Mouse (Mus musculus) c-Kit-negative CD71-positive TER-119-positive erythroid progenitor cells, embryonic 14.5 days (primary cell): Measurements from ENCODE around the gene Ctf1.
A peak's percentile ranks its signal among the peaks of the same experiment; 100 is the strongest.
"Not testable (repeated sequence)": the region's sequence is repeated elsewhere in the genome, so short reads cannot be mapped to it uniquely, and the experiment has no call there.

ENCODE experiments used
- DNase-seq: peaks from one replicate; pipeline ENCODE4 v3.0.0-alpha.2; 2013; ENCODE audit warnings: low read depth, low spot score

The Ctf1 gene

GRCm38 (mm10) chr7:127732066-127732465 is 19.5 kb downstream of the Ctf1 start, which contains the start of gene Ctf2:
Gene Ctf2, minus strand, starts transcription at chr7:127732166.
- not testable (repeated sequence) for DNase-seq

- no peak for DNase-seq
Measured at GRCm38 (mm10) chr7:127744366-127745045, 32.0 kb downstream of the Ctf1 start, which contains the start of gene Fbxl19. Gene Fbxl19, plus strand, starts transcription at chr7:127744543.

GRCm38 (mm10) chr7:127745251-127745651 is 32.7 kb downstream of the Ctf1 start:
- DNase-seq: peak; percentile 63

- DNase-seq: peak; percentile 62
Measured at GRCm38 (mm10) chr7:127745652-127746493, 33.3 kb downstream of the Ctf1 start.

- DNase-seq: no peak
Measured at GRCm38 (mm10) chr7:127746494-127747491, 34.3 kb downstream of the Ctf1 start.

- DNase-seq: no peak
Measured at GRCm38 (mm10) chr7:127747559-127748234, 35.2 kb downstream of the Ctf1 start.

- no peak for DNase-seq
Measured at GRCm38 (mm10) chr7:127748235-127748560, 35.7 kb downstream of the Ctf1 start.

- no peak for DNase-seq
Measured at GRCm38 (mm10) chr7:127750131-127751127, 37.9 kb downstream of the Ctf1 start.

GRCm38 (mm10) chr7:127751619-127752018 is 39.1 kb downstream of the Ctf1 start:
- no peak for DNase-seq

GRCm38 (mm10) chr7:127752069-127752468 is 39.5 kb downstream of the Ctf1 start:
- no peak for DNase-seq

- DNase-seq: no peak
Measured at GRCm38 (mm10) chr7:127753158-127753557, 40.6 kb downstream of the Ctf1 start.

GRCm38 (mm10) chr7:127753741-127754140 is 41.2 kb downstream of the Ctf1 start:
- no peak for DNase-seq

- DNase-seq: no peak
Measured at GRCm38 (mm10) chr7:127759716-127760115, 47.2 kb downstream of the Ctf1 start.

- no peak for DNase-seq
Measured at GRCm38 (mm10) chr7:127760478-127760877, 47.9 kb downstream of the Ctf1 start.

GRCm38 (mm10) chr7:127761026-127761425 is 48.5 kb downstream of the Ctf1 start:
- DNase-seq: peak; percentile 59

GRCm38 (mm10) chr7:127763642-127764041 is 51.1 kb downstream of the Ctf1 start:
- no peak for DNase-seq

GRCm38 (mm10) chr7:127765756-127766155 is 53.2 kb downstream of the Ctf1 start:
- DNase-seq: no peak

- peak; percentile 78 for DNase-seq
Measured at GRCm38 (mm10) chr7:127766851-127767609, 54.5 kb downstream of the Ctf1 start.
